Mouse (Mus musculus): ENCODE data around the gene Cdk15.

Gene Cdk15

GRCm38 (mm10) chr1:59256751-59257231 is at the start of gene Cdk15:
TSS of gene Cdk15 (plus strand) at chr1:59256906.
- DNase-seq (ENCODE audit: low read depth in 2 of 2, low spot score in 2 of 2) = no peak

GRCm38 (mm10) chr1:59208331-59208730 is 48.4 kb upstream of the Cdk15 start:
- DNase-seq (ENCODE audit: low read depth in 2 of 2, low spot score in 2 of 2) = no peak

- DNase-seq (ENCODE audit: low read depth in 2 of 2, low spot score in 2 of 2) = no peak
Measured at GRCm38 (mm10) chr1:59211651-59212050, 45.1 kb upstream of the Cdk15 start.

GRCm38 (mm10) chr1:59212076-59212779 is 44.5 kb upstream of the Cdk15 start:
- no peak for DNase-seq (ENCODE audit: low read depth in 2 of 2, low spot score in 2 of 2)

- DNase-seq (ENCODE audit: low read depth in 2 of 2, low spot score in 2 of 2) = no peak
Measured at GRCm38 (mm10) chr1:59212951-59213350, 43.8 kb upstream of the Cdk15 start.

GRCm38 (mm10) chr1:59215446-59215845 is 41.3 kb upstream of the Cdk15 start:
- no peak for DNase-seq (ENCODE audit: low read depth in 2 of 2, low spot score in 2 of 2)

- DNase-seq (ENCODE audit: low read depth in 2 of 2, low spot score in 2 of 2) = no peak
Measured at GRCm38 (mm10) chr1:59220371-59220770, 36.3 kb upstream of the Cdk15 start.

GRCm38 (mm10) chr1:59221591-59221990 is 35.1 kb upstream of the Cdk15 start:
- no peak for DNase-seq (ENCODE audit: low read depth in 2 of 2, low spot score in 2 of 2)

GRCm38 (mm10) chr1:59222101-59222825 is 34.4 kb upstream of the Cdk15 start:
- DNase-seq (ENCODE audit: low read depth in 2 of 2, low spot score in 2 of 2) = no peak

GRCm38 (mm10) chr1:59228552-59228951 is 28.2 kb upstream of the Cdk15 start:
- no peak for DNase-seq (ENCODE audit: low read depth in 2 of 2, low spot score in 2 of 2)

GRCm38 (mm10) chr1:59229187-59229586 is 27.5 kb upstream of the Cdk15 start:
- DNase-seq (ENCODE audit: low read depth in 2 of 2, low spot score in 2 of 2) = no peak

GRCm38 (mm10) chr1:59236856-59237441 is 19.8 kb upstream of the Cdk15 start, which contains the start of gene Als2:
TSS of gene Als2 (minus strand) at chr1:59237231.
- DNase-seq (ENCODE audit: low read depth in 2 of 2, low spot score in 2 of 2) = peak; percentile 95 to 98

GRCm38 (mm10) chr1:59237614-59238211 is 19.0 kb upstream of the Cdk15 start:
- peak; percentile 48 to 49 for DNase-seq (ENCODE audit: low read depth in 2 of 2, low spot score in 2 of 2)

- no peak for DNase-seq (ENCODE audit: low read depth in 2 of 2, low spot score in 2 of 2)
Measured at GRCm38 (mm10) chr1:59243770-59244169, 12.9 kb upstream of the Cdk15 start.

- DNase-seq (ENCODE audit: low read depth in 2 of 2, low spot score in 2 of 2) = no peak
Measured at GRCm38 (mm10) chr1:59247602-59248001, 9.1 kb upstream of the Cdk15 start.

GRCm38 (mm10) chr1:59252762-59253161 is 3.9 kb upstream of the Cdk15 start:
- DNase-seq (ENCODE audit: low read depth in 2 of 2, low spot score in 2 of 2) = no peak

GRCm38 (mm10) chr1:59253301-59253909 is 3.3 kb upstream of the Cdk15 start:
- DNase-seq (ENCODE audit: low read depth in 2 of 2, low spot score in 2 of 2) = no peak

- no peak for DNase-seq (ENCODE audit: low read depth in 2 of 2, low spot score in 2 of 2)
Measured at GRCm38 (mm10) chr1:59257736-59258135, 1.0 kb downstream of the Cdk15 start.

GRCm38 (mm10) chr1:59268931-59269330 is 12.2 kb downstream of the Cdk15 start:
- no peak for DNase-seq (ENCODE audit: low read depth in 2 of 2, low spot score in 2 of 2)

- DNase-seq (ENCODE audit: low read depth in 2 of 2, low spot score in 2 of 2) = no peak
Measured at GRCm38 (mm10) chr1:59269466-59269865, 12.8 kb downstream of the Cdk15 start.
